Mouse (Mus musculus) CH12.LX (cell line): Measurements from ENCODE around the gene Zhx3. TPM values are rescaled to one million over a fixed set of nuclear protein-coding genes. Genes with fewer than 3 reads are reported as not detected.

Source experiments
- DNase-seq: peaks from one replicate; pipeline ENCODE4 v3.0.0-alpha.2; 2013; ENCODE audit errors: extremely low read depth
- H3K27ac ChIP-seq: 2 replicates; pipeline ENCODE4 v1.5.1; 2012; ENCODE audit warnings: low read depth, mild to moderate bottlenecking, control low read depth, moderate library complexity; ENCODE audit not compliant: insufficient read depth
- H3K27me3 ChIP-seq: replicated peaks from 2 replicates; pipeline ENCODE3; 2012; ENCODE audit warnings: inconsistent platforms
- H3K36me3 ChIP-seq, 2 experiments: replicated peaks in 1 of 2; 2 replicates each; pipeline versions ENCODE3 to v1.6.1; 2012; ENCODE audit warnings: inconsistent platforms in 1 of 2, low read length in 1 of 2, mild to moderate bottlenecking in 1 of 2, mixed read lengths in 1 of 2, moderate library complexity in 1 of 2; ENCODE audit not compliant: control insufficient read depth in 1 of 2, insufficient read depth in 1 of 2
- H3K4me1 ChIP-seq, 2 experiments: 2 replicates each; pipeline ENCODE4 v1.6.1; 2012; ENCODE audit warnings: inconsistent platforms in 1 of 2, moderate library complexity in 1 of 2; ENCODE audit not compliant: insufficient read depth in 2 of 2, control insufficient read depth in 1 of 2
- H3K4me2 ChIP-seq: 2 replicates; pipeline ENCODE4 v1.6.1; 2012; ENCODE audit warnings: low read depth, mild to moderate bottlenecking, control low read depth; ENCODE audit not compliant: poor library complexity, insufficient read depth, severe bottlenecking
- H3K4me3 ChIP-seq, 3 experiments: fragments of 150-350 bp in 1 of 3; sonication (generic) in 1 of 3; replicated peaks in 1 of 3; 2 replicates each; pipeline versions ENCODE3 to v1.5.1; 2011 to 2012; ENCODE audit warnings: low read depth in 2 of 3, low read length in 2 of 3, mild to moderate bottlenecking in 2 of 3, moderate library complexity in 2 of 3, control low read depth in 1 of 3, improper control_type of control experiment in 1 of 3, inconsistent platforms in 1 of 3, mixed read lengths in 1 of 3; ENCODE audit not compliant: poor library complexity in 1 of 3
- H3K79me2 ChIP-seq: replicated peaks from 2 replicates; pipeline ENCODE4 v1.6.1; 2012; ENCODE audit warnings: mild to moderate bottlenecking, moderate library complexity; ENCODE audit not compliant: control insufficient read depth, poor library complexity, insufficient read depth, severe bottlenecking; ENCODE audit errors: extremely low read depth
- H3K9ac ChIP-seq: 2 replicates; pipeline ENCODE4 v1.6.1; 2012; ENCODE audit warnings: low read depth, mild to moderate bottlenecking, control low read depth, moderate library complexity; ENCODE audit not compliant: insufficient read depth
- H3K9me3 ChIP-seq: replicated peaks from 2 replicates; pipeline ENCODE3; 2012; ENCODE audit warnings: low read length, inconsistent platforms, mixed read lengths
- CHD1 ChIP-seq: IDR thresholded peaks from 2 replicates; pipeline ENCODE4 v1.6.1; 2012; ENCODE audit warnings: low read depth, low read length, improper control_type of control experiment, inconsistent platforms
- CHD2 ChIP-seq: IDR thresholded peaks from 2 replicates; pipeline ENCODE4 v1.6.1; 2011; ENCODE audit warnings: low read length, improper control_type of control experiment
- ELF1 ChIP-seq: IDR thresholded peaks from 2 replicates; pipeline ENCODE4 v1.6.1; 2014; ENCODE audit warnings: low read depth, mild to moderate bottlenecking, inconsistent platforms, low read length, improper control_type of control experiment
- ETS1 ChIP-seq: conservative IDR thresholded peaks from 2 replicates; pipeline ENCODE4 v1.6.1; 2012; ENCODE audit warnings: low read depth, mild to moderate bottlenecking, inconsistent platforms, low read length, improper control_type of control experiment, moderate library complexity
- GABPA ChIP-seq: IDR thresholded peaks from 2 replicates; pipeline ENCODE4 v1.6.1; 2012; ENCODE audit warnings: low read depth, low read length, improper control_type of control experiment, inconsistent platforms; ENCODE audit not compliant: insufficient replicate concordance
- HCFC1 ChIP-seq: IDR thresholded peaks from 2 replicates; pipeline ENCODE4 v1.6.1; 2012; ENCODE audit warnings: low read depth, mild to moderate bottlenecking, inconsistent platforms, low read length, improper control_type of control experiment
- JUN ChIP-seq: IDR thresholded peaks from 2 replicates; pipeline ENCODE4 v1.6.1; 2011; ENCODE audit warnings: low read depth, mild to moderate bottlenecking, low read length, improper control_type of control experiment, moderate library complexity; ENCODE audit not compliant: insufficient read depth
- KAT2A ChIP-seq: IDR thresholded peaks from 2 replicates; pipeline ENCODE4 v1.6.1; 2012; ENCODE audit warnings: low read length, improper control_type of control experiment, inconsistent platforms; ENCODE audit not compliant: insufficient replicate concordance
- MAX ChIP-seq: IDR thresholded peaks from 2 replicates; pipeline ENCODE4 v1.6.1; 2011; ENCODE audit warnings: low read length, improper control_type of control experiment
- MEF2A ChIP-seq: IDR thresholded peaks from 2 replicates; pipeline ENCODE4 v1.6.1; 2014; ENCODE audit warnings: low read depth, mild to moderate bottlenecking, inconsistent platforms, low read length, improper control_type of control experiment, borderline replicate concordance
- MXI1 ChIP-seq: IDR thresholded peaks from 2 replicates; pipeline ENCODE4 v1.6.1; 2011; ENCODE audit warnings: mild to moderate bottlenecking, low read depth, low read length, improper control_type of control experiment
- NELFE ChIP-seq: IDR thresholded peaks from 2 replicates; pipeline ENCODE4 v1.6.1; 2011; ENCODE audit warnings: low read depth, low read length, improper control_type of control experiment
- POLR2AphosphoS2 ChIP-seq: IDR thresholded peaks from 2 replicates; pipeline ENCODE4 v1.6.1; 2011; ENCODE audit warnings: low read depth, low read length, improper control_type of control experiment
- RAD21 ChIP-seq: IDR thresholded peaks from 2 replicates; pipeline ENCODE4 v1.6.1; 2011; ENCODE audit warnings: low read depth, mild to moderate bottlenecking, low read length, improper control_type of control experiment, moderate library complexity
- RCOR1 ChIP-seq: conservative IDR thresholded peaks from 2 replicates; pipeline ENCODE4 v1.6.1; 2012; ENCODE audit warnings: low read depth, mild to moderate bottlenecking, inconsistent platforms, low read length, improper control_type of control experiment
- SIN3A ChIP-seq: IDR thresholded peaks from 2 replicates; pipeline ENCODE4 v1.6.1; 2012; ENCODE audit warnings: low read length, improper control_type of control experiment, inconsistent platforms
- SMC3 ChIP-seq: IDR thresholded peaks from 2 replicates; pipeline ENCODE4 v1.6.1; 2011; ENCODE audit warnings: low read depth, low read length, improper control_type of control experiment
- TBP ChIP-seq: conservative IDR thresholded peaks from 2 replicates; pipeline ENCODE4 v1.6.1; 2011; ENCODE audit warnings: low read depth, low read length, improper control_type of control experiment
- TCF12 ChIP-seq: IDR thresholded peaks from 2 replicates; pipeline ENCODE4 v1.6.1; 2014; ENCODE audit warnings: low read depth, mild to moderate bottlenecking, inconsistent platforms, low read length, improper control_type of control experiment
- UBTF ChIP-seq: IDR thresholded peaks from 2 replicates; pipeline ENCODE4 v1.6.1; 2012; ENCODE audit warnings: low read depth, mild to moderate bottlenecking, inconsistent platforms, low read length, improper control_type of control experiment, moderate library complexity
- USF2 ChIP-seq: conservative IDR thresholded peaks from 2 replicates; pipeline ENCODE4 v1.6.1; 2011; ENCODE audit warnings: low read depth, low read length, improper control_type of control experiment
- ZMIZ1 ChIP-seq: IDR thresholded peaks from 2 replicates; pipeline ENCODE4 v1.6.1; 2012; ENCODE audit warnings: low read depth, mild to moderate bottlenecking, inconsistent platforms, low read length, improper control_type of control experiment
- ZNF384 ChIP-seq: IDR thresholded peaks from 2 replicates; pipeline ENCODE4 v1.6.1; 2012; ENCODE audit warnings: low read depth, low read length, improper control_type of control experiment, inconsistent platforms
- dilution Hi-C: fragments of 300-500 bp; cut with MboI; formaldehyde crosslinking; loops from 2 replicates; pipeline ENCODE4 v1.14.3; 2020; ENCODE audit warnings: low sequenced_read_pairs; ENCODE audit not compliant: extremely low pct_unique_long_range_greater_than_20kb, extremely low pct_ligation_motif_present
- in situ Hi-C: fragments of 300-500 bp; cut with MboI; formaldehyde crosslinking; loops from 3 replicates; pipeline ENCODE4 v1.14.3; 2019; ENCODE audit warnings: low sequenced_read_pairs, low pct_ligation_motif_present, low pct_unique_long_range_greater_than_20kb, mixed read lengths
- polyA plus RNA-seq: library from polyadenylated mRNA; unstranded; fragments of >175 nt; gene quantifications from 2 replicates; pipeline ENCODE4 v1.2.1, GENCODE M21; 2012; ENCODE audit warnings: low read depth; ENCODE audit not compliant: insufficient read length
- total RNA-seq, 2 experiments: library from RNA; depleted of rRNA; stranded (reverse); fragments of 300-350 nt in 1 of 2; fragments of >200 nt in 1 of 2; gene quantifications; 2 replicates each; pipeline ENCODE4 v1.2.3; 2012 to 2014

The Zhx3 gene
- total and polyA plus RNA-seq, 3 experiments, result 1.3 to 4.2 (median 2.6) TPM

DNA sequence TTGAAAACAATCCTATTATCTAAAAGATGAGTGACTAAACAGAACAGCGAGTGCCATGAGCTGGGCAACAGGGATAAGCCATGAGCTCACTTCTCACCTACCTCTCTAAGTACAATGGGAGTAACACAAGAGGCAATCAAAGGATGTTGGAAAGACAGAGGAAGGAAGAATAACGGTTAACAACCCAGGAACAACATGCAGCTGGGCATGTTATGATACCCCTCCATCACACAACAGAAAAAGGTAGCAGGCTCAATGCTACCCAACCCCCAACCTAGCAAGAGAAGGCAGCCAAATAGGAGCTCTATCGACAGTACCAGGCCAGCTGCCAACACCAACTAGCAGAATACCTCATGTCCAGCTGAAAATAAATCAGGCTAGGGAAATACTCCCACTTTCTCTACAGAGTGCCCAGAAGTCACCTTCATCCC lies 66.7 kb downstream of the Zhx3 start:
- H3K79me2 ChIP-seq, result no peaks in the 10 kb centered on the region
- peaks cover 0 to 6% of the 10 kb centered on the region in 2 experiments; a peak in 2 of 4 replicates for H3K4me1 ChIP-seq
- H3K4me3 ChIP-seq, result no peak overlapping the region
- in situ Hi-C loops, result no loop called here
- no peaks in the 10 kb centered on the region for H3K36me3 ChIP-seq
- dilution Hi-C loops, result no loop called here
- no peak overlapping the region for H3K4me2 ChIP-seq
- no peak for DNase-seq
- TF ChIP-seq NELFE (no peak), RCOR1 (no peak), CHD2 (no peak), USF2 (no peak), CHD1 (no peak), MXI1 (no peak), ETS1 (no peak), TBP (no peak), SIN3A (no peak), GABPA (no peak), POLR2AphosphoS2 (no peak), MAX (no peak), JUN (no peak), MEF2A (no peak), ELF1 (no peak), KAT2A (no peak), UBTF (no peak), SMC3 (no peak), RAD21 (no peak), ZMIZ1 (no peak)
- H3K9ac ChIP-seq, result no peak overlapping the region
- no peaks in the 10 kb centered on the region for H3K27me3 ChIP-seq
- H3K9me3 ChIP-seq, result no peaks in the 10 kb centered on the region
- no peak overlapping the region for H3K27ac ChIP-seq

- TF ChIP-seq JUN (no peak), HCFC1 (no peak), RAD21 (no peak), USF2 (no peak), ZNF384 (no peak), RCOR1 (no peak), TCF12 (no peak)
- Histone ChIP-seq H3K27ac (no peak overlapping the region), H3K27me3 (no peaks in the 10 kb centered on the region), H3K9ac (no peak overlapping the region), H3K4me1 (peaks cover 0 to 6% of the 10 kb centered on the region in 2 experiments; a peak in 2 of 4 replicates), H3K79me2 (no peaks in the 10 kb centered on the region), H3K9me3 (no peaks in the 10 kb centered on the region), H3K36me3 (no peaks in the 10 kb centered on the region), H3K4me2 (no peak overlapping the region), H3K4me3 (no peak overlapping the region)
- DNase-seq, result no peak
- dilution Hi-C loops (no loop called here), in situ Hi-C loops (no loop called here)
Measured at GRCm38 (mm10) chr2:160804794-160805527, 67.8 kb downstream of the Zhx3 start.
